Mouse (Mus musculus) CH12.LX (cell line): ENCODE data around the gene Aifm3. TPM values are rescaled to one million over a fixed set of nuclear protein-coding genes. Genes with fewer than 3 reads are reported as not detected.

Source experiments
- DNase-seq: peaks from one replicate; pipeline ENCODE4 v3.0.0-alpha.2; 2013; ENCODE audit errors: extremely low read depth
- H3K27ac ChIP-seq: 2 replicates; pipeline ENCODE4 v1.5.1; 2012; ENCODE audit warnings: low read depth, mild to moderate bottlenecking, control low read depth, moderate library complexity; ENCODE audit not compliant: insufficient read depth
- H3K27me3 ChIP-seq: replicated peaks from 2 replicates; pipeline ENCODE3; 2012; ENCODE audit warnings: inconsistent platforms
- H3K36me3 ChIP-seq, 2 experiments: replicated peaks in 1 of 2; 2 replicates each; pipeline versions ENCODE3 to v1.6.1; 2012; ENCODE audit warnings: inconsistent platforms in 1 of 2, low read length in 1 of 2, mild to moderate bottlenecking in 1 of 2, mixed read lengths in 1 of 2, moderate library complexity in 1 of 2; ENCODE audit not compliant: control insufficient read depth in 1 of 2, insufficient read depth in 1 of 2
- H3K4me1 ChIP-seq, 2 experiments: 2 replicates each; pipeline ENCODE4 v1.6.1; 2012; ENCODE audit warnings: inconsistent platforms in 1 of 2, moderate library complexity in 1 of 2; ENCODE audit not compliant: insufficient read depth in 2 of 2, control insufficient read depth in 1 of 2
- H3K4me2 ChIP-seq: 2 replicates; pipeline ENCODE4 v1.6.1; 2012; ENCODE audit warnings: low read depth, mild to moderate bottlenecking, control low read depth; ENCODE audit not compliant: poor library complexity, insufficient read depth, severe bottlenecking
- H3K4me3 ChIP-seq, 3 experiments: fragments of 150-350 bp in 1 of 3; sonication (generic) in 1 of 3; replicated peaks in 1 of 3; 2 replicates each; pipeline versions ENCODE3 to v1.5.1; 2011 to 2012; ENCODE audit warnings: low read depth in 2 of 3, low read length in 2 of 3, mild to moderate bottlenecking in 2 of 3, moderate library complexity in 2 of 3, control low read depth in 1 of 3, improper control_type of control experiment in 1 of 3, inconsistent platforms in 1 of 3, mixed read lengths in 1 of 3; ENCODE audit not compliant: poor library complexity in 1 of 3
- H3K79me2 ChIP-seq: replicated peaks from 2 replicates; pipeline ENCODE4 v1.6.1; 2012; ENCODE audit warnings: mild to moderate bottlenecking, moderate library complexity; ENCODE audit not compliant: control insufficient read depth, poor library complexity, insufficient read depth, severe bottlenecking; ENCODE audit errors: extremely low read depth
- H3K9ac ChIP-seq: 2 replicates; pipeline ENCODE4 v1.6.1; 2012; ENCODE audit warnings: low read depth, mild to moderate bottlenecking, control low read depth, moderate library complexity; ENCODE audit not compliant: insufficient read depth
- H3K9me3 ChIP-seq: replicated peaks from 2 replicates; pipeline ENCODE3; 2012; ENCODE audit warnings: low read length, inconsistent platforms, mixed read lengths
- BHLHE40 ChIP-seq: IDR thresholded peaks from 2 replicates; pipeline ENCODE4 v1.6.1; 2011; ENCODE audit warnings: mild to moderate bottlenecking, low read depth, low read length, improper control_type of control experiment
- CTCF ChIP-seq, 2 experiments: IDR thresholded peaks in 1 of 2; conservative IDR thresholded peaks in 1 of 2; 2 replicates each; pipeline ENCODE4 v1.5.1; 2011 to 2012; ENCODE audit warnings: low read depth in 2 of 2, low read length in 2 of 2, improper control_type of control experiment in 1 of 2, inconsistent platforms in 1 of 2, mild to moderate bottlenecking in 1 of 2, moderate library complexity in 1 of 2
- ELF1 ChIP-seq: IDR thresholded peaks from 2 replicates; pipeline ENCODE4 v1.6.1; 2014; ENCODE audit warnings: low read depth, mild to moderate bottlenecking, inconsistent platforms, low read length, improper control_type of control experiment
- ETS1 ChIP-seq: conservative IDR thresholded peaks from 2 replicates; pipeline ENCODE4 v1.6.1; 2012; ENCODE audit warnings: low read depth, mild to moderate bottlenecking, inconsistent platforms, low read length, improper control_type of control experiment, moderate library complexity
- IRF4 ChIP-seq: IDR thresholded peaks from 2 replicates; pipeline ENCODE4 v1.6.1; 2014; ENCODE audit warnings: low read depth, mild to moderate bottlenecking, inconsistent platforms, low read length, improper control_type of control experiment
- JUN ChIP-seq: IDR thresholded peaks from 2 replicates; pipeline ENCODE4 v1.6.1; 2011; ENCODE audit warnings: low read depth, mild to moderate bottlenecking, low read length, improper control_type of control experiment, moderate library complexity; ENCODE audit not compliant: insufficient read depth
- JUND ChIP-seq: conservative IDR thresholded peaks from 2 replicates; pipeline ENCODE4 v1.6.1; 2011; ENCODE audit warnings: low read depth, low read length, improper control_type of control experiment
- MAX ChIP-seq: IDR thresholded peaks from 2 replicates; pipeline ENCODE4 v1.6.1; 2011; ENCODE audit warnings: low read length, improper control_type of control experiment
- MEF2A ChIP-seq: IDR thresholded peaks from 2 replicates; pipeline ENCODE4 v1.6.1; 2014; ENCODE audit warnings: low read depth, mild to moderate bottlenecking, inconsistent platforms, low read length, improper control_type of control experiment, borderline replicate concordance
- MXI1 ChIP-seq: IDR thresholded peaks from 2 replicates; pipeline ENCODE4 v1.6.1; 2011; ENCODE audit warnings: mild to moderate bottlenecking, low read depth, low read length, improper control_type of control experiment
- NRF1 ChIP-seq: IDR thresholded peaks from 2 replicates; pipeline ENCODE4 v1.6.1; 2014; ENCODE audit warnings: low read depth, mild to moderate bottlenecking, inconsistent platforms, low read length, improper control_type of control experiment, moderate library complexity
- POLR2A ChIP-seq: IDR thresholded peaks from 2 replicates; pipeline ENCODE4 v1.6.1; 2011; ENCODE audit warnings: low read depth, mild to moderate bottlenecking, improper control_type of control experiment, low read length
- RAD21 ChIP-seq: IDR thresholded peaks from 2 replicates; pipeline ENCODE4 v1.6.1; 2011; ENCODE audit warnings: low read depth, mild to moderate bottlenecking, low read length, improper control_type of control experiment, moderate library complexity
- TCF12 ChIP-seq: IDR thresholded peaks from 2 replicates; pipeline ENCODE4 v1.6.1; 2014; ENCODE audit warnings: low read depth, mild to moderate bottlenecking, inconsistent platforms, low read length, improper control_type of control experiment
- USF2 ChIP-seq: conservative IDR thresholded peaks from 2 replicates; pipeline ENCODE4 v1.6.1; 2011; ENCODE audit warnings: low read depth, low read length, improper control_type of control experiment
- ZKSCAN1 ChIP-seq: IDR thresholded peaks from 2 replicates; pipeline ENCODE4 v1.6.1; 2012; ENCODE audit warnings: low read depth, inconsistent platforms, low read length, improper control_type of control experiment, borderline replicate concordance
- dilution Hi-C: fragments of 300-500 bp; cut with MboI; formaldehyde crosslinking; loops from 2 replicates; pipeline ENCODE4 v1.14.3; 2020; ENCODE audit warnings: low sequenced_read_pairs; ENCODE audit not compliant: extremely low pct_unique_long_range_greater_than_20kb, extremely low pct_ligation_motif_present
- in situ Hi-C: fragments of 300-500 bp; cut with MboI; formaldehyde crosslinking; loops from 3 replicates; pipeline ENCODE4 v1.14.3; 2019; ENCODE audit warnings: low sequenced_read_pairs, low pct_ligation_motif_present, low pct_unique_long_range_greater_than_20kb, mixed read lengths
- polyA plus RNA-seq: library from polyadenylated mRNA; unstranded; fragments of >175 nt; gene quantifications from 2 replicates; pipeline ENCODE4 v1.2.1, GENCODE M21; 2012; ENCODE audit warnings: low read depth; ENCODE audit not compliant: insufficient read length
- total RNA-seq, 2 experiments: library from RNA; depleted of rRNA; stranded (reverse); fragments of 300-350 nt in 1 of 2; fragments of >200 nt in 1 of 2; gene quantifications; 2 replicates each; pipeline ENCODE4 v1.2.3; 2012 to 2014

Aifm3 gene
- total and polyA plus RNA-seq, 3 experiments: not detected

GRCm38 (mm10) chr16:17491896-17492561, 2.6 kb downstream of the Aifm3 start:
- H3K4me1 ChIP-seq: peaks cover 6 to 10% of the 10 kb centered on the region in 2 experiments; a peak in 3 of 4 replicates
- peaks cover 8 to 12% of the 10 kb centered on the region in 2 experiments for H3K36me3 ChIP-seq
- peaks cover 32% of the 10 kb centered on the region for H3K27me3 ChIP-seq
- H3K9ac ChIP-seq: no peak overlapping the region
- no peak overlapping the region for H3K4me2 ChIP-seq
- H3K4me3 ChIP-seq: no peak overlapping the region
- dilution Hi-C loops: no loop called here
- no peak for TF ChIP-seq ETS1
- TF ChIP-seq NRF1: no peak
- no peak for TF ChIP-seq TCF12
- TF ChIP-seq POLR2A: no peak
- TF ChIP-seq, all 38 proteins: peak for 0
- Histone ChIP-seq H3K79me2 (no peaks in the 10 kb centered on the region), H3K9me3 (no peaks in the 10 kb centered on the region), H3K27ac (no peak overlapping the region)
- no peak for DNase-seq
- in situ Hi-C loops: no loop called here

GRCm38 (mm10) chr16:17496499-17497305, 7.3 kb downstream of the Aifm3 start:
- Histone ChIP-seq H3K4me3 (no peak overlapping the region), H3K79me2 (no peaks in the 10 kb centered on the region), H3K4me2 (no peak overlapping the region), H3K9me3 (no peaks in the 10 kb centered on the region), H3K36me3 (no peaks in the 10 kb centered on the region), H3K4me1 (peaks cover 3 to 4% of the 10 kb centered on the region in 2 experiments; a peak in 3 of 4 replicates), H3K9ac (no peak overlapping the region), H3K27ac (no peak overlapping the region), H3K27me3 (peaks cover 56% of the 10 kb centered on the region)
- no peak for TF ChIP-seq JUND
- no peak for TF ChIP-seq POLR2A
- no peak for TF ChIP-seq JUN
- no peak for TF ChIP-seq BHLHE40
- no peak for TF ChIP-seq USF2
- no peak for TF ChIP-seq RAD21
- TF ChIP-seq CTCF (conservative IDR thresholded peaks at IDR 0.05 in 1 of 2, IDR thresholded peaks at IDR 0.05 in 1 of 2; ENCODE audit: low read depth in 2 of 2, low read length in 2 of 2): no peak
- TF ChIP-seq ELF1: no peak
- TF ChIP-seq MXI1: no peak
- no peak for TF ChIP-seq IRF4
- no peak for TF ChIP-seq ZKSCAN1
- TF ChIP-seq MAX: no peak
- no peak for TF ChIP-seq MEF2A
- no peak for DNase-seq
- dilution Hi-C loops (no loop called here), in situ Hi-C loops (no loop called here)
